Mouse (Mus musculus): ENCODE data around the gene Resf1.
"Not testable (repeated sequence)": the region's sequence is repeated elsewhere in the genome, so short reads cannot be mapped to it uniquely, and the experiment has no call there.

Gene Resf1

GRCm38 (mm10) chr6:149308956-149309932 lies at the start of gene Resf1:
TSS of gene Resf1 (plus strand) at chr6:149309414.
- in situ Hi-C loops (cut with MboI, MseI), result loop anchor here (5.0 kb wide), 1 partner anchor 112 kb away; no protein-coding TSS in a partner anchor

GRCm38 (mm10) chr6:149260801-149261239 lies 48.4 kb upstream of the Resf1 start:
- in situ Hi-C loops (cut with MboI, MseI), result no loop called here

GRCm38 (mm10) chr6:149267951-149268350 lies 41.3 kb upstream of the Resf1 start:
- in situ Hi-C loops (cut with MboI, MseI), result no loop called here

- in situ Hi-C loops (cut with MboI, MseI), result no loop called here
Measured at GRCm38 (mm10) chr6:149278248-149278731, 30.9 kb upstream of the Resf1 start.

- in situ Hi-C loops (cut with MboI, MseI), result no loop called here
Measured at GRCm38 (mm10) chr6:149278866-149279265, 30.3 kb upstream of the Resf1 start.

GRCm38 (mm10) chr6:149280511-149280910 lies 28.7 kb upstream of the Resf1 start:
- in situ Hi-C loops (cut with MboI, MseI), result no loop called here

GRCm38 (mm10) chr6:149288190-149288589 lies 21.0 kb upstream of the Resf1 start:
- in situ Hi-C loops (cut with MboI, MseI), result not testable (repeated sequence)

GRCm38 (mm10) chr6:149303231-149303630 lies 6.0 kb upstream of the Resf1 start:
- in situ Hi-C loops (cut with MboI, MseI), result not testable (repeated sequence)

GRCm38 (mm10) chr6:149307092-149307491 lies 2.1 kb upstream of the Resf1 start:
- in situ Hi-C loops (cut with MboI, MseI), result loop anchor here (5.0 kb wide), 1 partner anchor 110 kb away; no protein-coding TSS in a partner anchor

GRCm38 (mm10) chr6:149307801-149308200 lies 1.4 kb upstream of the Resf1 start:
- in situ Hi-C loops (cut with MboI, MseI), result loop anchor here (5.0 kb wide), 1 partner anchor 110 kb away; no protein-coding TSS in a partner anchor

GRCm38 (mm10) chr6:149310226-149310625 lies 1.0 kb downstream of the Resf1 start:
- in situ Hi-C loops (cut with MboI, MseI), result no loop called here

GRCm38 (mm10) chr6:149311044-149311443 lies 1.8 kb downstream of the Resf1 start:
- in situ Hi-C loops (cut with MboI, MseI), result no loop called here

- in situ Hi-C loops (cut with MboI, MseI), result no loop called here
Measured at GRCm38 (mm10) chr6:149311778-149312177, 2.6 kb downstream of the Resf1 start.

GRCm38 (mm10) chr6:149312221-149312620 lies 3.0 kb downstream of the Resf1 start:
- in situ Hi-C loops (cut with MboI, MseI), result no loop called here

- in situ Hi-C loops (cut with MboI, MseI), result no loop called here
Measured at GRCm38 (mm10) chr6:149314918-149315317, 5.7 kb downstream of the Resf1 start.

GRCm38 (mm10) chr6:149323523-149324241 lies 14.5 kb downstream of the Resf1 start:
- in situ Hi-C loops (cut with MboI, MseI), result no loop called here

GRCm38 (mm10) chr6:149324242-149324633 lies 15.0 kb downstream of the Resf1 start:
- in situ Hi-C loops (cut with MboI, MseI), result no loop called here

GRCm38 (mm10) chr6:149329071-149329470 lies 19.9 kb downstream of the Resf1 start:
- in situ Hi-C loops (cut with MboI, MseI), result no loop called here

- in situ Hi-C loops (cut with MboI, MseI), result no loop called here
Measured at GRCm38 (mm10) chr6:149330332-149330731, 21.1 kb downstream of the Resf1 start.

GRCm38 (mm10) chr6:149333036-149333435 lies 23.8 kb downstream of the Resf1 start:
- in situ Hi-C loops (cut with MboI, MseI), result no loop called here

- in situ Hi-C loops (cut with MboI, MseI), result no loop called here
Measured at GRCm38 (mm10) chr6:149337990-149338389, 28.8 kb downstream of the Resf1 start.

- in situ Hi-C loops (cut with MboI, MseI), result no loop called here
Measured at GRCm38 (mm10) chr6:149338622-149339021, 29.4 kb downstream of the Resf1 start.

Measured in T-helper 1 cell (primary cell).